In the genomic region with DNA sequence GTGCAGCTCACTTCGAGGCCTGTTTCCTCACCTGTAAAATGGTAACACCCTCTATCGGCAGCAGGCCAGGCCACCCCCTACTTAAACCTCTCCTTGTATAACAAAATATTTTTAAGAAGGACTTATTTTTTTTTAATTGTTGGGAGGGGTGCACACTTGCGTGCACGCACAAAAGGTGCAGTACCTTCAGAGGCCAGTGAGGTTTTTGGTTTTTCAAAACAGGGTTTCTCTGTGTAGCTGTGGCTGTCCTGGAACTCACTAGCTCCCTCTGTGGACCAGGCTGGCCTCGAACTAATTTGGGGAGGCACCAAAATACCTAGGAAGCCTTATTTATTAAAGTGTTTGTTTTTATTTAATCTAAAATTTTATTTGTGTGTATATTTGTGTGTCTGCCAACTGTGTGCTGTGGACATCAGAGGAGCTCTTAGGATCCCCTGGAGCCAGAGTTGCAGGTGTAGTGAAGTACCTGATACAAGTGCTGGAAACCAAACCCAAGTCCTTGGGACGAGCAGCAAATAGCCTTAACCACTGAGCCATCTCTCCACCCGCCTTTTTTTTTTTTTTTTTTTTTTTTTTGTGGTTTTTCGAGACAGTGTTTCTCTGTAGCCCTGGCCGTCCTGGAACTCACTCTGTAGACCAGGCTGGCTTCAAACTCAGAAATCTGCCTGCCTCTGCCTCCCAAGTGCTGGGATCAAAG, we compare ENCODE assay signal across 12 mouse cellular contexts. TPM values are rescaled to one million over a fixed set of nuclear protein-coding genes. Genes with fewer than 3 reads are reported as not detected.
DNase-seq lines count a peak whose midpoint lies in the region; ATAC-seq and TF ChIP-seq lines count a peak whose summit lies in the region.
"Had no signal": no experiment of that assay in that cellular context is flagged by ENCODE, and none has a peak within 500 bp of the region (broad histone marks: within the 10 kb centered on the region; RNA-seq: fewer than 3 reads in every experiment).

No protein-coding gene starts in this region.

- no peak overlapping the region for H3K27ac ChIP-seq in forebrain, postnatal 0 days (ENCODE audit: low read depth, low read length)
- no peak overlapping the region for H3K27ac ChIP-seq in forebrain, embryonic 15.5 days (replicated peaks)
- H3K27ac ChIP-seq in liver, postnatal 0 days (ENCODE audit: low read depth): no peak overlapping the region
- no peak overlapping the region for H3K27ac ChIP-seq in midbrain, embryonic 13.5 days

- H3K9me3 ChIP-seq in forebrain, postnatal 0 days (ENCODE audit: low read length): no peaks in the 10 kb centered on the region
- no peaks in the 10 kb centered on the region for H3K9me3 ChIP-seq in forebrain, embryonic 15.5 days
- 0 out of 2 replicates have a peak, but pooled peaks cover 4% of the 10 kb centered on the region for H3K9me3 ChIP-seq in liver, postnatal 0 days (ENCODE audit: low read length)
- 0 out of 2 replicates have a peak, but pooled peaks cover 9% of the 10 kb centered on the region for H3K9me3 ChIP-seq in midbrain, embryonic 13.5 days
- H3K9me3 ChIP-seq: G1E had no signal

- no peak for TF ChIP-seq EP300 in liver, postnatal 0 days (IDR thresholded peaks at IDR 0.05; ENCODE audit: low read depth)

- H3K4me3 ChIP-seq in forebrain, postnatal 0 days (ENCODE audit: low read depth, low read length): no peak overlapping the region
- H3K4me3 ChIP-seq in forebrain, embryonic 15.5 days: no peak overlapping the region
- H3K4me3 ChIP-seq in liver, postnatal 0 days (ENCODE audit: low read depth, low read length): no peak overlapping the region
- no peak overlapping the region for H3K4me3 ChIP-seq in midbrain, embryonic 13.5 days (replicated peaks)

- DNase-seq in forebrain, postnatal 0 days: no peak
- DNase-seq in liver, postnatal 0 days: no peak
- no peak for DNase-seq in liver
- peak; percentile 51 for DNase-seq in adipocyte (ENCODE audit: low spot score)
- peak; percentile 13 for DNase-seq in retina, embryonic 14.5 days (ENCODE audit: low spot score)
- no peak for DNase-seq in gastrocnemius, adult 18-20 months (ENCODE audit: low spot score)
- DNase-seq: cerebellum, postnatal 36 days; heart, postnatal 14 days; layer of hippocampus, postnatal 36 days had no signal

- H3K4me2 ChIP-seq in forebrain, postnatal 0 days (ENCODE audit: low read depth): no peak overlapping the region
- H3K4me2 ChIP-seq in forebrain, embryonic 15.5 days (replicated peaks): no peak overlapping the region
- no peak overlapping the region for H3K4me2 ChIP-seq in liver, postnatal 0 days (ENCODE audit: low read depth, low read length)
- no peak overlapping the region for H3K4me2 ChIP-seq in midbrain, embryonic 13.5 days (replicated peaks)

- no peaks in the 10 kb centered on the region for H3K27me3 ChIP-seq in forebrain, postnatal 0 days (ENCODE audit: insufficient read depth, low read length)
- no peaks in the 10 kb centered on the region for H3K27me3 ChIP-seq in forebrain, embryonic 15.5 days
- no peaks in the 10 kb centered on the region for H3K27me3 ChIP-seq in liver, postnatal 0 days (ENCODE audit: insufficient read depth, low read length)
- H3K27me3 ChIP-seq in midbrain, embryonic 13.5 days: no peaks in the 10 kb centered on the region

- no peak overlapping the region for H3K9ac ChIP-seq in forebrain, postnatal 0 days
- no peak overlapping the region for H3K9ac ChIP-seq in forebrain, embryonic 15.5 days (replicated peaks)
- H3K9ac ChIP-seq in liver, postnatal 0 days (replicated peaks): no peak overlapping the region
- H3K9ac ChIP-seq in midbrain, embryonic 13.5 days (replicated peaks): no peak overlapping the region

- no peaks in the 10 kb centered on the region for H3K36me3 ChIP-seq in forebrain, postnatal 0 days (ENCODE audit: insufficient read depth)
- H3K36me3 ChIP-seq in forebrain, embryonic 15.5 days: no peaks in the 10 kb centered on the region
- no peaks in the 10 kb centered on the region for H3K36me3 ChIP-seq in liver, postnatal 0 days (replicated peaks; ENCODE audit: insufficient read depth, low read length)
- H3K36me3 ChIP-seq in midbrain, embryonic 13.5 days: no peaks in the 10 kb centered on the region

- WGBS in forebrain, postnatal 0 days: 73% methylated on average over 9 of the region's 9 CpGs
- 74% methylated on average over 9 of the region's 9 CpGs for WGBS in forebrain, embryonic 15.5 days
- WGBS in liver, postnatal 0 days (ENCODE audit: insufficient replicate concordance): 71% methylated on average over 9 of the region's 9 CpGs
- 75% methylated on average over 9 of the region's 9 CpGs for WGBS in midbrain, embryonic 13.5 days

- no peak for ATAC-seq in forebrain, postnatal 0 days
- no peak for ATAC-seq in forebrain, embryonic 15.5 days (replicated peaks)
- no peak for ATAC-seq in liver, postnatal 0 days
- no peak for ATAC-seq in midbrain, embryonic 13.5 days

- H3K4me1 ChIP-seq in forebrain, postnatal 0 days (ENCODE audit: insufficient read depth): no peaks in the 10 kb centered on the region
- no peaks in the 10 kb centered on the region for H3K4me1 ChIP-seq in forebrain, embryonic 15.5 days
- peaks cover 10% of the 10 kb centered on the region; the same call in 1 of the 2 replicates for H3K4me1 ChIP-seq in liver, postnatal 0 days (ENCODE audit: insufficient read depth)
- no peaks in the 10 kb centered on the region for H3K4me1 ChIP-seq in midbrain, embryonic 13.5 days (replicated peaks)

- TF ChIP-seq CTCF in forebrain, postnatal 0 days (IDR thresholded peaks at IDR 0.05; ENCODE audit: low read depth): 0 out of 2 replicates have a peak, but pooled peaks have one; percentile 27
- peak; percentile 44 for TF ChIP-seq CTCF in liver, postnatal 0 days (IDR thresholded peaks at IDR 0.05; ENCODE audit: low read depth)

RNA-seq across cellular contexts. Expression of a gene that starts 32.1 kb away (rescaled TPM):
- 55.4 and 62.5 TPM in 2 replicates for total RNA-seq in forebrain, postnatal 0 days (2014; rRNA removed)
- 38.3 and 40.9 TPM in 2 replicates for polyA plus RNA-seq in forebrain, postnatal 0 days (2015; fragmentation: Nextera tagmentation; extraction: Ambion mirVana)
- 46.4 and 48.2 TPM in 2 replicates for polyA plus RNA-seq in forebrain, embryonic 15.5 days (2015; fragmentation: Nextera tagmentation; extraction: Ambion mirVana)
- polyA plus RNA-seq in liver, postnatal 0 days (2015; fragmentation: Nextera tagmentation; extraction: Ambion mirVana): 32.4 and 36.9 TPM in 2 replicates
- polyA plus RNA-seq in midbrain, embryonic 13.5 days (2015; fragmentation: Nextera tagmentation; extraction: Ambion mirVana): 45.4 and 50.1 TPM in 2 replicates
- total RNA-seq in gastrocnemius, adult 18-20 months (2021): 100 to 1,000 TPM in 1 of 2 experiments, 10 to 100 TPM in 1; 47.6 to 217 TPM

RNA-seq across cellular contexts. Expression of a gene that starts 33.1 kb away (rescaled TPM):
- total RNA-seq in forebrain, postnatal 0 days (2014; rRNA removed): 3.8 and 4.5 TPM in 2 replicates
- polyA plus RNA-seq in forebrain, postnatal 0 days (2015; fragmentation: Nextera tagmentation; extraction: Ambion mirVana): 2.4 and 3.9 TPM in 2 replicates
- polyA plus RNA-seq in forebrain, embryonic 15.5 days (2015; fragmentation: Nextera tagmentation; extraction: Ambion mirVana): 6.3 and 7.0 TPM in 2 replicates
- polyA plus RNA-seq in liver, postnatal 0 days (2015; fragmentation: Nextera tagmentation; extraction: Ambion mirVana): 1.6 and 1.8 TPM in 2 replicates
- 5.1 and 6.1 TPM in 2 replicates for polyA plus RNA-seq in midbrain, embryonic 13.5 days (2015; fragmentation: Nextera tagmentation; extraction: Ambion mirVana)
- total RNA-seq in gastrocnemius, adult 18-20 months (2021): 1 to 10 TPM; 2.6 to 3.0 TPM

RNA-seq across cellular contexts. Expression of a gene that starts 51.8 kb away (rescaled TPM):
- 17.6 and 19.7 TPM in 2 replicates for total RNA-seq in forebrain, postnatal 0 days (2014; rRNA removed)
- polyA plus RNA-seq in forebrain, postnatal 0 days (2015; fragmentation: Nextera tagmentation; extraction: Ambion mirVana): 7.2 and 7.5 TPM in 2 replicates
- 5.7 and 6.1 TPM in 2 replicates for polyA plus RNA-seq in forebrain, embryonic 15.5 days (2015; fragmentation: Nextera tagmentation; extraction: Ambion mirVana)
- polyA plus RNA-seq in liver, postnatal 0 days (2015; fragmentation: Nextera tagmentation; extraction: Ambion mirVana): 4.8 and 6.1 TPM in 2 replicates
- polyA plus RNA-seq in midbrain, embryonic 13.5 days (2015; fragmentation: Nextera tagmentation; extraction: Ambion mirVana): 5.6 and 7.3 TPM in 2 replicates
- total RNA-seq in gastrocnemius, adult 18-20 months (2021): 1 to 10 TPM; 2.0 to 2.6 TPM

Comparison
In these comparisons a context has a peak if more than half of its experiments do, and no peak if none do; other contexts are left out.
1. DNase-seq: peak in adipocyte (single experiment) and retina, embryonic 14.5 days (single experiment); none in forebrain, postnatal 0 days (single experiment), liver, postnatal 0 days (single experiment), liver (single experiment) and gastrocnemius, adult 18-20 months (single experiment).